Mouse (Mus musculus) kidney, embryonic 15.5 days (tissue): ENCODE data around the gene Cluh. TPM values are rescaled to one million over a fixed set of nuclear protein-coding genes. Genes with fewer than 3 reads are reported as not detected.
A peak's percentile ranks its signal among the peaks of the same experiment; 100 is the strongest.

Source experiments
- ATAC-seq: fragments of 200-750 bp; cut with Nextera tagmentation; replicated peaks from 2 replicates; pipeline ENCODE4 v1.8.0; 2017; ENCODE audit warnings: moderate TSS enrichment; ENCODE audit not compliant: low FRiP score
- H3K27ac ChIP-seq: fragments of 300-500 bp; sonication (generic); 2 replicates; pipeline ENCODE4 v1.5.1; 2015; ENCODE audit warnings: mild to moderate bottlenecking, inconsistent platforms
- H3K27me3 ChIP-seq: fragments of 300-500 bp; sonication (generic); 2 replicates; pipeline ENCODE4 v1.6.1; 2015; ENCODE audit warnings: inconsistent platforms
- H3K36me3 ChIP-seq: fragments of 300-500 bp; sonication (generic); 2 replicates; pipeline ENCODE4 v1.6.1; 2015; ENCODE audit warnings: inconsistent platforms
- H3K4me1 ChIP-seq: fragments of 300-500 bp; sonication (generic); 2 replicates; pipeline ENCODE4 v1.6.1; 2015; ENCODE audit warnings: inconsistent platforms
- H3K4me2 ChIP-seq: fragments of 300-500 bp; sonication (generic); 2 replicates; pipeline ENCODE4 v1.6.1; 2015; ENCODE audit warnings: moderate library complexity, mild to moderate bottlenecking, inconsistent platforms
- H3K4me3 ChIP-seq: fragments of 300-500 bp; sonication (generic); replicated peaks from 2 replicates; pipeline ENCODE4 v1.5.1; 2015; ENCODE audit warnings: mild to moderate bottlenecking, inconsistent platforms
- H3K9ac ChIP-seq: fragments of 300-500 bp; sonication (generic); 2 replicates; pipeline ENCODE4 v1.6.1; 2015; ENCODE audit warnings: mild to moderate bottlenecking, inconsistent platforms
- H3K9me3 ChIP-seq: fragments of 300-500 bp; sonication (generic); replicated peaks from 2 replicates; pipeline ENCODE4 v1.6.1; 2016; ENCODE audit warnings: inconsistent platforms
- WGBS: fragments of 180-500 bp; shearing (Covaris S2); methylation state at CpG from one replicate; pipeline ENCODE4 v1.1.7; 2015; ENCODE audit warnings: mixed read lengths; 5-methylcytosine and 5-hydroxymethylcytosine counted together
- polyA plus RNA-seq: library from polyadenylated mRNA; unstranded; fragments of >200 nt; fragmentation: Nextera tagmentation; extraction: Ambion mirVana; gene quantifications from 2 replicates; pipeline ENCODE4 v1.2.1, GENCODE M21; 2015

Cluh gene
- polyA plus RNA-seq, 1 experiment from 2014 or later = 39.4 TPM

DNA sequence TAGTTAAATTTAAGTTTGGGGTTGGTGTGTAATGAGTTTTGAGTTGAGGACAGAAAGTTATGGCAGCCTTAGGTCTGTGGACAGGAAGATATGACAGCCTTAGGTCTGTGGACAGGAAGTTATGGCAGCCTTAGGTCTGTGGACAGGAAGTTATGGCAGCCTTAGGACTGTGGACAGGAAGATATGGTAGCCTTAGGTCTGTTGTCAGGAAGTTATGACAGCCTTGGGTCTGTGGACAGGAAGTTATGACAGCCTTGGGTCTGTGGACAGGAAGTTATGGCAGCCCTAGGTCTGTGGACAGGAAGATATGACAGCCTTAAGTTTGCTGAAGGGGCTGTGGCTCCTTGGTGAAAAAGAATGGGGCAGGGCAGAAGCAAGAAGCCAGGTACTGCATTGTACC is 24.0 kb upstream of the Cluh start:
- no peak for ATAC-seq
- Histone ChIP-seq H3K4me3 (no peak overlapping the region), H3K9me3 (no peaks in the 10 kb centered on the region), H3K4me1 (no peaks in the 10 kb centered on the region), H3K9ac (no peak overlapping the region), H3K36me3 (no peaks in the 10 kb centered on the region), H3K4me2 (no peak overlapping the region), H3K27me3 (peaks cover 20% of the 10 kb centered on the region), H3K27ac (no peak overlapping the region)

DNA sequence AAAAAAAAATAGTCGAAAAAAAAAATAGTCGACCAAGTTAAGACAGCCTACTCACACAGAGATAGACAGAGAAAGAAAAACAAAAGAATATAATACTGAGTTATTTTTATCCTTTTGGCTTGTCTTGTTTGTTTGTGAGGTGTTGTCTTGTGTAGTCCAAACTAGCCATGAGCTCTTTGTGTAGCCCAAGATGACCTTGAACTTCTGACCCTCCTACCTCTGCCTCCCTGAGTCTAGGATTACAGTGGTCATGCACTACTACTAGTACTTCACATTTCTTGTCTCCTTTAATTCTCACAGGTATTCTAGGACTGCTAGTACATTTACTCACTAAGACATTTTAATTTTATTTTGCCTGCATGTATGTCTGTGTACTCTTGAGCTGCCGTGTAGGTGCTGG is 21.8 kb upstream of the Cluh start:
- no peaks in the 10 kb centered on the region for H3K4me1 ChIP-seq
- no peak overlapping the region for H3K27ac ChIP-seq
- no peak overlapping the region for H3K4me2 ChIP-seq
- no peak overlapping the region for H3K9ac ChIP-seq
- H3K36me3 ChIP-seq = no peaks in the 10 kb centered on the region
- no peak overlapping the region for H3K4me3 ChIP-seq
- 70% methylated on average over 3 of the region's 3 CpGs for WGBS
- no peak for ATAC-seq
- H3K27me3 ChIP-seq = no peaks in the 10 kb centered on the region; the same call in 1 of the 2 replicates
- H3K9me3 ChIP-seq = no peaks in the 10 kb centered on the region

DNA sequence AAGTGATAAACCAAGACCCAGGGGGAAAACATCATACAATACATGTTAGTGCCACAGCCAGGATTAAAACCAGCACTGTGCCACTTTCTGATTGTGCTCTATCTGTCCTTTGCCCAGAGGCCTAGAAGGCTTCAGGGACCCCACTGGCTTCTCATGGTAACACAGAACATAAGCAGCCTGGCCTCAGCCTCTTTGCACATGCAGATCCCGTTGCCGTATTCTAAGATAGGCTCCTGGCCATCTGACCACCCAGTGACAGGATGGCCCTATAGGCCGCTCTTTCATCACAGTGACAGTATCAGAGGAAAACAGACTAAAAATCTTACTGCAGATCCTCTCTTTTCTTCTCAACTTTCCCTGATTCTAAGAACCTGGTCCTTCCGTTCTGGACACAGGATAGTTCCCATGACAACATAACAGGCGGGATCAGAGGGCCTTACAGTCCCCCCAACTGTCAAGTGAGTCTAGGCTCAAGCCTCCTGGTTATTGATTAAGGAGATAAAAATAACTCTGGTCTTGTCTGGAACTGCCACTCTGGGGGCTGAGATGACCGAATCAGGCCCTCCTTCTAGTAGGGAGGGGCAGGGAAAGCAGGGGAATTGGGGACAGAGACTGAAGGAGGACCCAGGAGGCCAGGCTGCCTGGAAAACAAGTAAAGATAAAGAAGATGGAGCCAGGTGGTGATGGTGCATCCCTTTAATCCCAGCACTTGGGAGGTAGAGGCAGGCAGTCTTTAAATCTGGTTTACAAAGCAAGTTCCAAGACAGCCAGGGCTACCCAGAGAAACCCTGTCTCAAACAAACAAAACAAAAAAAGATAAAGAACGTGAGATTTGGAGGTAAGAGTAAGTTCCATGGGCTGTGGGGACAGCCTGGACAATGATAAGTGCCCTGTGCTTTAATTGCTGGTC is 17.2 kb upstream of the Cluh start:
- H3K4me3 ChIP-seq = no peak overlapping the region
- peaks cover 10% of the 10 kb centered on the region; the same call in 1 of the 2 replicates for H3K27me3 ChIP-seq
- no peak overlapping the region for H3K27ac ChIP-seq
- no peaks in the 10 kb centered on the region for H3K9me3 ChIP-seq
- no peak for ATAC-seq
- H3K4me1 ChIP-seq = peaks cover under 1% of the 10 kb centered on the region
- H3K9ac ChIP-seq = no peak overlapping the region
- no peak overlapping the region for H3K4me2 ChIP-seq
- H3K36me3 ChIP-seq = no peaks in the 10 kb centered on the region
- WGBS = 75% methylated on average over 7 of the region's 7 CpGs

DNA sequence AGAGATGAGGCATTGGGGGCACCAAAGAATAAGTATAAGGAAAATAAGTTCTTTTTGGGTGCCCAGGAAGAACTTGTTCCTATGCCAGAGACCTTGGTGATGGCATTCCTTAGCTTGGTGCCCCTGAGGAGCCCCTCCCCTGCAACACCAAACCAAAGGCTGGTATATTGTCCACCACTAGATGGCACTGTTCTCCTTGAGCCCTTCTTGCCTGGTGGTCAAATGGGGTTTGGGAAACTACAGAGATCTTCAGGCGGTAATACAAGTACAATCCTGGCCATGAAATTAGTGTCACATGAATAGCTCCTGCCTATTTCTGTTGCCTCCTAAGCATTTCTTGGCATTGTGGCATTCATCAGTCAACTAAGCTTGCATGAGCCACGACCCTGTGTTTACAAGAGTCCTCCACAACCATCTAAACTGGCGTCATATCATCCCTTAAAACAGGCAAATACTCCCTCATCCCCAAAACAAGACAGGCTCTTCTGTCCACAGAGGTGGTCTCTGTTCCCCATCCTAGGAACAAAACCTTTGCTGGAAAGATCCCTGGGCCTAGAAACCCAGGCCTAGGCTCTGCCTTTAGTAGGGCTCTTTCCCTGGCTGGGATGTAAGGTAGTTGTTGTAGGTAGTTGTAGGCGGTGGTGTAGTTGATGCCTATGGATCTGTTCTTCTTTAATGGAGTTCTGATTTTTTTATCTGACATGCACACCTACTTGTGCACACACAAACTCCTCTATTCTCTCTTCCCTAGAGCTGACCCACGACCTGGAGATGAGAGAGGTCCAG is 14.6 kb upstream of the Cluh start:
- H3K9me3 ChIP-seq = no peaks in the 10 kb centered on the region
- H3K36me3 ChIP-seq = no peaks in the 10 kb centered on the region
- peaks cover 19% of the 10 kb centered on the region for H3K4me1 ChIP-seq
- no peak overlapping the region for H3K27ac ChIP-seq
- WGBS = 62% methylated on average over 5 of the region's 5 CpGs
- H3K27me3 ChIP-seq = peaks cover 13% of the 10 kb centered on the region; the same call in 1 of the 2 replicates
- H3K9ac ChIP-seq = no peak overlapping the region
- no peak overlapping the region for H3K4me2 ChIP-seq
- no peak for ATAC-seq
- H3K4me3 ChIP-seq = no peak overlapping the region

DNA sequence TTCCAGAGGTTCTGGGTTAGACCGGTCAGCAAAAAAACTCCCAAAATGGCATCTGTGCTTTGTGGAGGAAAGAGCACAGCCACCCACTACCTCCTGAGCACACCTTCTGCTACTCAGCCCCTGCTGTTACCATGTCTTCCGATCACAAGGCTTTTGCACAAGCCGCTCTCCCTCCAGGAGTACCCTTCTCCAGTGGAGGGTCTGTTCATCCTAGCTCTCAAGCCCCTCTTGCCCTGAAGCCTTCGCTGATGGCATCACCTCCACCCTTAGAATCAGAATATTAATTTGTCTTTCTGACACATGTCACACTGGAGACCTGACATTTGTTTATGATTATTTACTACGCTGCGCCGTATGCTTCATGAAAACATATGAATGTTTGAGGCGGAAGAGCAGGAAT is 11.8 kb upstream of the Cluh start:
- Histone ChIP-seq H3K36me3 (no peaks in the 10 kb centered on the region), H3K4me1 (peaks cover 19% of the 10 kb centered on the region), H3K4me2 (peak overlapping the region; percentile 90), H3K4me3 (peak overlapping the region; percentile 87), H3K9ac (peak overlapping the region; percentile 73), H3K27me3 (peaks cover 18% of the 10 kb centered on the region; the same call in 1 of the 2 replicates), H3K9me3 (no peaks in the 10 kb centered on the region), H3K27ac (peak overlapping the region; percentile 93)
- no peak for ATAC-seq
- WGBS = 22% methylated on average over 8 of the region's 8 CpGs

DNA sequence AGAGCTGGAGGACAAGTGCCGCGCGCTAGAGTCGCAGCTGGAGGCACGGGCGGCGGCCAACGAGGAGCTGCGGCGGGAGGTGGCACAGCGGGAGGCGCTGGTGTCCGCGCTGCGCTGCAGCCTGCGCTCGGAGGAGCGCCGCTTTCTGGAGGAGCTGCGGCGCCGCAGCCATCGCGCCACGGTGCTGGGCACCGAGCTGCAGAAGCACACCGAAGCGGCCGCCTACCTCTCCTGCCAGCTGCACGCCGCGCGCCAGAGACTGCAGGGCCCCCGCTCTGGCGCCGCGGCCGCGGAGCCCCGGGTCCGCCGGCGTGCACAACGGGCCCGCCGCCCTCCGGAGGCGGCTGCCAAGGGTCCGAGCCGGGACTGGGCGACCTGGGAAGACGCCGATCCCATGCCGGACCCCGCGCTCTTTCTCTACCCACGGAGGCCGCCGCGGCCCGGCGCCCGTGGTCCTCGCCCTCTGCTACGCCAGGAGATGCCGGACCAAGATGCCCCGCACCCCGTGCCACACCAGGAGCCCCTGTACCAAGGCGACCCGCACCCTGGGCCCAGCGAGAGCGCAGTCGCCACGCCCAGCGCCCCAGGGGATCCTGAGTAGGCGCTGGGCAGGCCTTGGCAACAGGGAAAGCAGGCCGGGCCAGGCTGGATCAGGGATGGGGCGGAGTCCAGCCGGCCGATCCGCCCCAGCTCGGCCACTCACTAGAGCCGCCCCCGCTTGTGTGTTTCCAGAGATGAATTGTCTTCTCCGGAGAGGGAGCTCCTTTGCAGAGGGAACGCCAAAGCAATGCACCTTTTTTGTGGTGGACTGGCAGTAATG is 11.1 kb upstream of the Cluh start:
- Histone ChIP-seq H3K27ac (peak overlapping the region; percentile 93), H3K4me3 (peak overlapping the region; percentile 87), H3K4me1 (peaks cover 19% of the 10 kb centered on the region), H3K9ac (peak overlapping the region; percentile 73), H3K36me3 (no peaks in the 10 kb centered on the region), H3K27me3 (peaks cover 18% of the 10 kb centered on the region; the same call in 1 of the 2 replicates), H3K9me3 (no peaks in the 10 kb centered on the region), H3K4me2 (peak overlapping the region; percentile 90)
- peak; percentile 95 for ATAC-seq
- WGBS = under 1% methylated on average over 84 of the region's 86 CpGs

DNA sequence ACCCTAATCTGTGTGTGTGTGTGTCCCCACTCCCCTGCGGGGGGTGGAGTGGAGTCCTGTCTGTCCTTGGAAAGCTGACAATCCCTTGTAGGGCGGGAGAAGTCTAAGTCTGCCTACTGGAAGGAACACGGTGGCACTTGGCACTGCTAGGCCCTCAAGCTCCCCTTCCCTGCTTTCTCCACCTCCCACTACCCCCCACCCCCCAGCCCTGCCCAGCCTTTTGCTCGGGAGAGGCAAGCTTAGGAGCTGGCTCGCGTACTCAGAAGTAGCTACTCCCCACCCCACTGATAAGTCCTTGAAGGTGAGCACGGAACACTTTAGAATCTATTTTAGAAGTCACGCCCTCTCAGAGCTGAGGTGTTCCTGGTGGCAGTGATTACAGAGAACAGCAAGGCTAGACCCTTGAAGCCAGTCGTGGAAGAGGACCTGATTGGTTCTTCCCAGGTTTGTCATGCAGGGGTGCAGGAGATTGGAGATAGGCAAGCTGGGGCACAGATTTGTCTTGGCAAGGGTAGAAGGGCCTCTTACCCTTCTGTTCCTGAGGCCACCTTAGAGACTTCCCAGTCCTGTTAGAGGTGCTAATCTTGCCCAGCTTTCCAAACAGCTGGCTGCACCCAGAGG is 10.4 kb upstream of the Cluh start:
- H3K27ac ChIP-seq = peak overlapping the region; percentile 93
- H3K4me2 ChIP-seq = peak overlapping the region; percentile 90
- H3K36me3 ChIP-seq = no peaks in the 10 kb centered on the region
- WGBS = 6% methylated on average over 9 of the region's 9 CpGs
- ATAC-seq = peak; percentile 47
- peak overlapping the region; percentile 73 for H3K9ac ChIP-seq
- H3K4me1 ChIP-seq = peaks cover 19% of the 10 kb centered on the region
- peak overlapping the region; percentile 87 for H3K4me3 ChIP-seq
- H3K27me3 ChIP-seq = peaks cover 18% of the 10 kb centered on the region; the same call in 1 of the 2 replicates
- no peaks in the 10 kb centered on the region for H3K9me3 ChIP-seq

DNA sequence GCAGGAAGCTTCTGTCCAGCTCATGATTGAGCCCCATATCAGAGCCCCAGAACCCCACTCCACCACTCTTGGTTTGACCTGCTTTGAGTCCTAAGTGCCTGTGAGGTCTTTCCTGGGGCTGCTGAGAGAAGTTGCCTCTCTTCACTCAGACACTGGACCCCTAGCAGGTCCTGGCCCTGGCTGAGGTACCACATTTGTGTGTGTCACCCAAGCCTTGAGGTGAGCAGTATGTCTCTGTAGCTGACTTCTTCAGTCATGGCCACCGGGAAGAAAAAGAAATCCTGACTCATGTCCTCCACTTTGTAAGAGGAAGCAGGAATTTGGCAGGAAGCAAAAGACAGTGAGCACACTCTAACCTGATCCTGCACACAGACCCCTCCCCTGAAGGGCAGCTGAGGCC is 9.7 kb upstream of the Cluh start:
- ATAC-seq = no peak
- no peak overlapping the region for H3K27ac ChIP-seq
- H3K36me3 ChIP-seq = no peaks in the 10 kb centered on the region
- peaks cover 18% of the 10 kb centered on the region; the same call in 1 of the 2 replicates for H3K27me3 ChIP-seq
- H3K4me2 ChIP-seq = peak overlapping the region; percentile 90; the same call in 1 of the 2 replicates
- no peak overlapping the region for H3K4me3 ChIP-seq
- no peak overlapping the region for H3K9ac ChIP-seq
- WGBS = 80% methylated on average over 1 of the region's 1 CpGs
- H3K9me3 ChIP-seq = no peaks in the 10 kb centered on the region
- peaks cover 19% of the 10 kb centered on the region for H3K4me1 ChIP-seq

DNA sequence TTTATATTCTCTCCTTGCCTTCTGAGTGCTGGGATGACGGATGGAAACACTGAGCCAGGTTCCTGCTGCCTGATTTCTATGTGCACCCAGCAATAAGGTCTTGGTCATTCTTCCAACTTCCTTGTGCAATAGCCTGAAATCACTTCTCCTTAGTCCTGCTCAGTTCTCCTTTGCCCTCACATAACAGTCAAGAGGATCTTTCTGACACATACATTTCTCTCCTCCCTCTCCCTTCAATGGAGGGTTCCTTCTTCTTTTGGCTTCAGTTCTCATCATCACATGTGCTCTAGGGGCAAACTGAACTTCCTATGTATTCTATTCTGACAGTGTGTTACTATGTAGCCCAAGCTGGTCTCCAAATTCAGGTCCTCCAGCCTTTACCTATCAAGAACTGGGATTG is 1.3 kb upstream of the Cluh start:
- 97% methylated on average over 1 of the region's 1 CpGs for WGBS
- Histone ChIP-seq H3K4me1 (peaks cover 36% of the 10 kb centered on the region), H3K27me3 (no peaks in the 10 kb centered on the region), H3K4me2 (no peak overlapping the region), H3K36me3 (no peaks in the 10 kb centered on the region), H3K9ac (no peak overlapping the region), H3K4me3 (no peak overlapping the region), H3K27ac (no peak overlapping the region), H3K9me3 (no peaks in the 10 kb centered on the region)
- no peak for ATAC-seq

DNA sequence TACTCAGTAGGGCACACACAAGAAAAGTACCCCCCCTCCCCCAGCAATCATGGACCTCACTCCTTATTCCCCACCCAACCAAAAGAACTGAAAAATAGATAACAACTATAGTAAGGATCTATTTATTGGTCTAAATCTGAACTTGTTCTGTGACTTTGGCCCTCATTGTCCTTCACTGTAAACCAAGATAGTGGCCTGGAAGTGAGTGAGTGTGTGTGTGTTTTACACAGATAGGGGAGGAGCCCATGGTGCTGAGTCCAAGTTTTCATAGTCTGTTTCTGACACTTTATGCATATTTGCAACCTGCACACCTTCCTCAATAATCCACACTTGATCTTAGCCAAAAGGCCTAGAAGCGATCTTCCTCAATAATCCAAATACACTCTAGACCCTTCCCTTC is 619 bp upstream of the Cluh start:
- Histone ChIP-seq H3K4me2 (peak overlapping the region; percentile 89), H3K4me3 (peak overlapping the region; percentile 98), H3K9ac (peak overlapping the region; percentile 87), H3K27ac (peak overlapping the region; percentile 92), H3K9me3 (no peaks in the 10 kb centered on the region), H3K36me3 (no peaks in the 10 kb centered on the region), H3K27me3 (no peaks in the 10 kb centered on the region), H3K4me1 (peaks cover 43% of the 10 kb centered on the region)
- peak; percentile 10; the same call in 1 of the 2 replicates for ATAC-seq
- 0% methylated on average over 1 of the region's 1 CpGs for WGBS
